Mouse (Mus musculus) thymus, adult 2 months (tissue): ENCODE measurements around the gene Srpk1.
"Not testable (repeated sequence)": the region's sequence is repeated elsewhere in the genome, so short reads cannot be mapped to it uniquely, and the experiment has no call there.

Experiments used
- CTCF ChIP-seq: fragments of 200-500 bp; IDR thresholded peaks from 2 replicates; pipeline ENCODE4 v1.5.1; 2012; ENCODE audit warnings: mild to moderate bottlenecking, control low read depth, low read length, moderate library complexity, borderline replicate concordance; ENCODE audit not compliant: control insufficient read depth, poor library complexity, insufficient read depth; ENCODE audit errors: extremely low read depth
- POLR2A ChIP-seq: fragments of 200-500 bp; IDR thresholded peaks from 2 replicates; pipeline ENCODE4 v1.6.1; 2012; ENCODE audit warnings: mild to moderate bottlenecking, low read length, control low read depth, moderate library complexity; ENCODE audit not compliant: control insufficient read depth, poor library complexity, insufficient read depth; ENCODE audit errors: extremely low read depth

GRCm38 (mm10) chr17:28554021-28554420 is 68.5 kb downstream of the Srpk1 start:
- TF ChIP-seq CTCF, POLR2A: not testable (repeated sequence)
